Mouse (Mus musculus): Measurements from ENCODE around the gene Abcc9. TPM values are rescaled to one million over a fixed set of nuclear protein-coding genes. Genes with fewer than 3 reads are reported as not detected.

Abcc9 gene
- polyA plus RNA-seq, 1 experiment from 2014 or later: 2.9 TPM

DNA sequence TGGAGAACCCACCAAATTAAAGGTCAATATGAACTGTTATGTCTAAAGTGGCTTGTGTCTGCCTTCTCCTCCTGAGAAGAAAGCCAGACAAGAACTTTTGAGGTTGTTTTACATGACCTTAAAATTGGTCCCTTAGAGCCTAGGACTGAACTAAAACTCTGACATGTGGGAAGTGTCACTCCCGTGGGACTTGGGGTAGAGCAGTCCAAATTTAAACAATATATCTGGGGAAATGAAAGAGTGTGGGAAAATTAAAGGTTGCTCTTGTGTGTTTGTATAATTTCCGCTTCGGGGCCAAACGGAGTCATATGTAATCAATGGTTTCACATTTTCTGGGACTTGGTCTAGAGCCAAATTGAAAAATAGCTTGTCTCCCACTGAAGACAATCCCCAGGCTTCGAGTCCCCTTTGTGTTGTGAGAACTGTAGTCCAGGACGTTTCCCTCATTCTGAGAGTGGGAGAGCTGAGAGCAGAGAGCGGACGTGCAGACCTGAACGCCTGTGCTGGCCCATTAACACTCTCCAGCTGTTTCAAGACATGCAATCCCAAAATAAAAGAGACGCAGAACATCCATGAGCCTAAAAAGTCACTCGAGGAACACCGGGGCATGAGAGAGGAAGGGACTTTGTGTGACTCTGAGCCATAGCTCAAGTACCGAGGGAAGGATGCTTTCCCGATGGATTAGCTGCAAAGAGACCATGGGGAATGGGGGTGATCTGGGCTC is 30.6 kb upstream of the Abcc9 start:
- Histone ChIP-seq H3K9ac (replicated peaks) (no peak overlapping the region), H3K27ac (replicated peaks) (no peak overlapping the region), H3K4me1 (no peaks in the 10 kb centered on the region), H3K4me2 (replicated peaks) (no peak overlapping the region), H3K27me3 (no peaks in the 10 kb centered on the region), H3K9me3 (no peaks in the 10 kb centered on the region), H3K4me3 (no peak overlapping the region), H3K36me3 (no peaks in the 10 kb centered on the region)
- 63% methylated on average over 14 of the region's 14 CpGs for WGBS
- ATAC-seq (replicated peaks): no peak

DNA sequence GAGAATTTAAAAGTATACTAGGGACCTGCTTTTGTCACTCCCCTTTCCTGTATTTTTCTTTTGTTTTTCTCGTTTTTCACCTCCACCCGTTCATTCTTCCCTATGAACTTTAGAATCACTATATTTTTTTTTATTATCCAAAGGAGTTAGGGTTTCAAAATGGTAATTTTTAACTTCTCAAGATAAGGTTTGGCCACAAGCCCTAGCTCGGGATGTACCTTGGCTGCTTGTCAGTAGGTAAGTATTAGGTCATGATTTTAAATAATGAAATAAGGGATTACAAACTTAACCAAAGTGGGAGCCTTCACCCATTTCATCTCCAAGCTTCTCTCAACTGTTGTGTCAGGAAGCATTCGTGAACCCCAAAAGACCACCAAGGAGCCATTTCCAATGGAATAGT is 23.9 kb upstream of the Abcc9 start:
- H3K27ac ChIP-seq (replicated peaks): no peak overlapping the region
- H3K4me2 ChIP-seq (replicated peaks): no peak overlapping the region
- no peak overlapping the region for H3K4me3 ChIP-seq
- ATAC-seq (replicated peaks): no peak
- no peak overlapping the region for H3K9ac ChIP-seq (replicated peaks)
- no peaks in the 10 kb centered on the region for H3K4me1 ChIP-seq
- no peaks in the 10 kb centered on the region for H3K9me3 ChIP-seq
- WGBS: 84% methylated on average over 4 of the region's 4 CpGs
- no peaks in the 10 kb centered on the region for H3K27me3 ChIP-seq
- no peaks in the 10 kb centered on the region for H3K36me3 ChIP-seq

DNA sequence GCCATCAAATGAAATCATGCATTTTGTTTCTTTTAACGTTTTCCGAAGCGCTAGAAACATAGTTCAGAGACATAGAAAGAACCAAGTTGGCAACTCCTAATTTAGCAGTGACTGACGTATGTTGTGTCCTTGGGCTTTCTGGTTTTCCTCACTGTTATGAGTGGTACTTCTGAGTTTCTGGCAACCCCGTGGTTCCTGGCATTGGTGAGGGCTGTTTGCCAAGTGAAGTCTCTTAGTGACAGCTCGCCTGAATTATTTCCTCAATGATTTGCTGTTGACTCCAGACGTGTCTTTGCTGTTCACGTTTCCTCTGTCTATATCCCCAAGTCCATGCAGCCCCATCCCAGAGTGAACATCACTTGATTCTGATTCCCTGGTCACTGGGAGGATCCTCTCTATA is 19.6 kb upstream of the Abcc9 start:
- ATAC-seq (replicated peaks): no peak
- Histone ChIP-seq H3K36me3 (no peaks in the 10 kb centered on the region), H3K4me1 (no peaks in the 10 kb centered on the region), H3K4me3 (no peak overlapping the region), H3K4me2 (replicated peaks) (no peak overlapping the region), H3K27ac (replicated peaks) (no peak overlapping the region), H3K27me3 (no peaks in the 10 kb centered on the region), H3K9ac (replicated peaks) (no peak overlapping the region), H3K9me3 (no peaks in the 10 kb centered on the region)
- 81% methylated on average over 8 of the region's 8 CpGs for WGBS

DNA sequence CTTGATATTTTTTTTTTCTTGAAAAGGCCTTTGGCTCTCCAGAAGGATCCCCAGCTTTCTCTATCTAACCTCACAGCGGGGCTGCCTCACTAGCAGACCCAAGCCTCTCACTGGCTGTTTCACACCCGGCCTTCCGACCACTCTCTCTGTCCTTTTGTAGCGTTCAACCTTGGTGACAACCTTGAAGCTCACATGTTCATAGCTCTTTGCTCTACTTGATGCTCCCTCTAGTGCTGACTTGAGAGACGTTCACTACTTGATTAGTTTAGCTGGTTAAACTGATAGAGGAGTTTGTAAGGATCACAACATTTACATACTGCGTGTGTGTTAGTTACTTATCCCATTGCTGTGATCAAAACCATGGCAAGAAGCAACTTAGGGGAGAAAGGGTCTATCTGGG is 18.5 kb upstream of the Abcc9 start:
- WGBS: 71% methylated on average over 6 of the region's 6 CpGs
- Histone ChIP-seq H3K36me3 (no peaks in the 10 kb centered on the region), H3K4me2 (replicated peaks) (no peak overlapping the region), H3K27ac (replicated peaks) (no peak overlapping the region), H3K9ac (replicated peaks) (no peak overlapping the region), H3K9me3 (no peaks in the 10 kb centered on the region), H3K4me3 (no peak overlapping the region), H3K27me3 (no peaks in the 10 kb centered on the region), H3K4me1 (no peaks in the 10 kb centered on the region)
- no peak for ATAC-seq (replicated peaks)

DNA sequence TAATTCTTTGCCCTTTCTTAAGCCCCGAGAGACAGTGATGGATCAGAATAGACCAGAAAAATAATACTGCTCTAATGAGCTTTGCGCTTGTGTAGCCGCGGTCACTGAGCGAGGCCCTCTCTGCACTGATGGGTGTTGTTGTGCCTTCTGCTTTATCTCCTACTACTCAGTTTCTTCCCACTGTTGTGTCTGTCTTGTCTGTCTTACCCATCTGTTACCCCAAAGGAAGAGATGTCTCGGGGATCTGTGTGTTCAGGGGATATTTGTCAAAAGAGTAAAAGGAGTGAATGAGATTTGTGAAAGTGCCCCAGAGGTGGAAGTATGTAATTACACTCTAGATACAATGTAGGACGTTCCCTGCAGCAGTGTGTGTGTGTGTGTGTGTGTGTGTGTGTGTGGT is 16.1 kb upstream of the Abcc9 start:
- Histone ChIP-seq H3K4me3 (no peak overlapping the region), H3K4me1 (no peaks in the 10 kb centered on the region), H3K9me3 (no peaks in the 10 kb centered on the region), H3K9ac (replicated peaks) (no peak overlapping the region), H3K4me2 (replicated peaks) (no peak overlapping the region), H3K27ac (replicated peaks) (no peak overlapping the region), H3K36me3 (no peaks in the 10 kb centered on the region), H3K27me3 (no peaks in the 10 kb centered on the region)
- ATAC-seq (replicated peaks): peak; percentile 58; the same call in 1 of the 2 replicates
- 69% methylated on average over 7 of the region's 7 CpGs for whole genome bisulfite sequencing

DNA sequence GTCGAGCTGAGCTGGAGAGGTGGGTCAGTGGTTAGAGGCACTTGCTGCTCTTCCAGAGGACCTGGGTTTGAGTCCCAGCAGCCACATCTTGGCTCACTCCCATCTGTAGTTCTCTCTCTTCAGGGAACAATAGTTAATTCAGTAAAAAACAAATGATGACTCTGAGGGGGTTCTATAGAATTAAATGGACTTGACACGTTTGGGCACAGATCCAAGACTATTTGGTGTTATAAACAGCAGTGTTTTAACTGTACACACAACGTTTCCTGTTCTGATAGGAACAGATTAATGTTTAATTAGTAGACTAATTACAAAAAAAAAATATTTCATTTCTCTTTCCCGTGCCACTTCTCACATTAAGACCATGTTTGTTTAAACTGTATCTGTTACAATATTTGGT is 15.1 kb upstream of the Abcc9 start:
- no peak overlapping the region for H3K27ac ChIP-seq (replicated peaks)
- no peaks in the 10 kb centered on the region for H3K9me3 ChIP-seq
- H3K36me3 ChIP-seq: no peaks in the 10 kb centered on the region
- 54% methylated on average over 4 of the region's 4 CpGs for WGBS
- ATAC-seq (replicated peaks): no peak
- no peaks in the 10 kb centered on the region for H3K4me1 ChIP-seq
- H3K27me3 ChIP-seq: no peaks in the 10 kb centered on the region
- H3K9ac ChIP-seq (replicated peaks): no peak overlapping the region
- H3K4me2 ChIP-seq (replicated peaks): no peak overlapping the region
- no peak overlapping the region for H3K4me3 ChIP-seq

DNA sequence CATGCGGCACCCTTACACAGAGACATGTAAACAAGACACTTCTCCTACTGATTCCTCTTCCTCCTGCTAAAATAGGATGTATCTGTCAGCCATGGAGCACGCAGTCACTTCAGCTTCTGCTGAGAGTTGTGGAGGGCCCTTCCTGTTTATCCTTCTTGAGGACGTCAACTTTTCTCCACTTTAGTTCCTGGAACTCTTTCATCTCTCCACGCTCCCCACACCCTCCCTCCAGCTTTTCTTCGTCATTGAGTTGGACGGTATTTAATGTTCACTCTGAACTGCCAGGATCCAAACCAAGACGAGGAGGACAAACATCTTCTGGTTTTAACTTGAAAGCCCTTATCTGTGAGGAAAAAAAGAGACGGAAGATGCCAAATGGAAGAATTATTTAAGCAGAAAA is 12.9 kb upstream of the Abcc9 start:
- H3K27me3 ChIP-seq: no peaks in the 10 kb centered on the region
- no peak overlapping the region for H3K4me3 ChIP-seq
- no peak overlapping the region for H3K9ac ChIP-seq (replicated peaks)
- no peaks in the 10 kb centered on the region for H3K36me3 ChIP-seq
- no peaks in the 10 kb centered on the region for H3K9me3 ChIP-seq
- ATAC-seq (replicated peaks): no peak
- no peak overlapping the region for H3K4me2 ChIP-seq (replicated peaks)
- no peak overlapping the region for H3K27ac ChIP-seq (replicated peaks)
- 86% methylated on average over 8 of the region's 8 CpGs for WGBS
- H3K4me1 ChIP-seq: no peaks in the 10 kb centered on the region

DNA sequence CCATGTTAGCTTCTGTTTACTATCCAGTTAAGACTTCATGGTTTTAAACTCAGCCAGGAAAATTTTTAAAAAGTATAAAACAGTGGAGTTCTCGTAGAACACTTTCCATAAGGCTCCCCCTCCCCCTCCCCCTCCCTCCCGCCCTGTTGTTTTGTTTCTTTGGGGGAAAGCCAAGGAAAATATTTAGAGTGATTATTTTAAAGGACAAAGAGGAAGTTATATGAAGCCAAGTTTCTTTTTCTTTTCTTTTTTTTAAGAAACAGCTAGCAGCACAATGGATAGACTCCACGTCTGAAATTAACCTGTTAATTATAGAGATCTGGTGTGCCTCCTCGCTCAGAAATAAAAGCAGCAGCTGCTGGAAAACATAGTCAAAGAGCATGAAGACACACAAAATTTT is 9.0 kb upstream of the Abcc9 start:
- Histone ChIP-seq H3K4me2 (replicated peaks) (no peak overlapping the region), H3K4me1 (no peaks in the 10 kb centered on the region), H3K4me3 (no peak overlapping the region), H3K36me3 (no peaks in the 10 kb centered on the region), H3K9ac (replicated peaks) (no peak overlapping the region), H3K9me3 (no peaks in the 10 kb centered on the region), H3K27ac (replicated peaks) (no peak overlapping the region), H3K27me3 (no peaks in the 10 kb centered on the region)
- 25% methylated on average over 4 of the region's 4 CpGs for WGBS
- no peak for ATAC-seq (replicated peaks)

DNA sequence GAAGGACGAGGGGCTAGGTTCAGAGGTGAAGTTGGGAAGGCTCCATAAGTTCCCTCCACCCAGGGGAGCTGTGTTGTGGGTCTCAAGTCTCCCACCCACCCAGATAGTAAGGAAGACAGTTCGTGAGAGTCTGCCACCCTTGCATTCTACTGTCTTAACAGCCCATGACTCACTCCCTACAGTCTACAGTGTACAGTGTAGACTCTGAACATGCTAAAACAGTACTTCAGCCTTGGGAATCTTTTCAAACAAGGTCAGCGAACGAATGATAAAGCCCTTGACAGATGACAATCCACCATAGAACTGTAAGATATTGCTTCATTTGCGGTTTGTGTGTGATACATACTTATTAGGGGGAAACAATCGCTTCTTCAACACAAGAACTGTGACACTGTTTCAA is 8.6 kb upstream of the Abcc9 start:
- Histone ChIP-seq H3K27ac (replicated peaks) (no peak overlapping the region), H3K27me3 (no peaks in the 10 kb centered on the region), H3K4me2 (replicated peaks) (no peak overlapping the region), H3K9ac (replicated peaks) (no peak overlapping the region), H3K9me3 (no peaks in the 10 kb centered on the region), H3K36me3 (no peaks in the 10 kb centered on the region), H3K4me3 (no peak overlapping the region), H3K4me1 (no peaks in the 10 kb centered on the region)
- 87% methylated on average over 6 of the region's 6 CpGs for WGBS
- ATAC-seq (replicated peaks): no peak

DNA sequence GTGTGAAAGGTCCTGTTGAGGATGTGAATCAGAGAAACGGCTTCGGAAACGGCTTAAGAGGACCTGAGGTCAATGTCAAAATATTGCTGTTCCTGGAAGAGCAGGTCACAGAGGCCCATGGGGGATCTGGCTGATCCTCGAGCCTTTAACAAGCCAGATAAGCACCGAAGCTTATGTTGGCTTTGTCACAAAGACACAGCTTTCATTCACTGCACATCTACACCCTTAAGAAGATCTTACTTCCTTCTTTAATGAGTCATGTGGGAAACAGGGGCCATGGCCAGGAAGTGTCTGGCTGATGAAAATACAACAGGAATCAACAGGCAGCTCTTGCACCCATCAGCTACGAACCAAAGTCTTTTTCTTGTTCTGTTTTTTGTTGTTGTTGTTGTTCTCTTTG is 6.3 kb upstream of the Abcc9 start:
- Histone ChIP-seq H3K36me3 (no peaks in the 10 kb centered on the region), H3K27me3 (no peaks in the 10 kb centered on the region), H3K4me1 (no peaks in the 10 kb centered on the region), H3K4me3 (no peak overlapping the region), H3K27ac (replicated peaks) (no peak overlapping the region), H3K4me2 (replicated peaks) (no peak overlapping the region), H3K9ac (replicated peaks) (no peak overlapping the region), H3K9me3 (no peaks in the 10 kb centered on the region)
- 83% methylated on average over 6 of the region's 6 CpGs for WGBS
- no peak for ATAC-seq (replicated peaks)

DNA sequence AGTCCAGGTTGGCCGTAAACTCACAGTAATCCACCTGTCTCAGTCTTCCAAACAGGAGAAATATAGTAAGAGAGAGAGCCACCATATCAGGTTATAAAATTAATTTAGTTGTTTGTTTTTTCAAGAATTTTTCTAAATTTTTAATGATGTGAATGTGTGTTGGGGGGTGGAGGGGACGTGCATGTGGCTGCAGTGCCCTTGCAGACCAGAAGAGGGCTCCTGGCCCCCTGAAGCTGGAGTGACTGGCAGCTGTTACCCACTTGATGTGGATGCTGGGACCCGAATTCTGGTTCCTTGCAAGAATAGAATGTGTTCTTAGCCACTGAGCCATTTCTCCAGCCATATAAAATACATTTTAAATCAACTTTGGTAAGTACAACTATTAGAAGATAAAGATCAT is 4.6 kb upstream of the Abcc9 start:
- WGBS: 85% methylated on average over 3 of the region's 3 CpGs
- no peak overlapping the region for H3K9ac ChIP-seq (replicated peaks)
- H3K36me3 ChIP-seq: no peaks in the 10 kb centered on the region
- no peaks in the 10 kb centered on the region for H3K9me3 ChIP-seq
- H3K4me2 ChIP-seq (replicated peaks): no peak overlapping the region
- no peak overlapping the region for H3K4me3 ChIP-seq
- peaks cover 7% of the 10 kb centered on the region for H3K4me1 ChIP-seq
- H3K27ac ChIP-seq (replicated peaks): no peak overlapping the region
- ATAC-seq (replicated peaks): no peak
- no peaks in the 10 kb centered on the region for H3K27me3 ChIP-seq

DNA sequence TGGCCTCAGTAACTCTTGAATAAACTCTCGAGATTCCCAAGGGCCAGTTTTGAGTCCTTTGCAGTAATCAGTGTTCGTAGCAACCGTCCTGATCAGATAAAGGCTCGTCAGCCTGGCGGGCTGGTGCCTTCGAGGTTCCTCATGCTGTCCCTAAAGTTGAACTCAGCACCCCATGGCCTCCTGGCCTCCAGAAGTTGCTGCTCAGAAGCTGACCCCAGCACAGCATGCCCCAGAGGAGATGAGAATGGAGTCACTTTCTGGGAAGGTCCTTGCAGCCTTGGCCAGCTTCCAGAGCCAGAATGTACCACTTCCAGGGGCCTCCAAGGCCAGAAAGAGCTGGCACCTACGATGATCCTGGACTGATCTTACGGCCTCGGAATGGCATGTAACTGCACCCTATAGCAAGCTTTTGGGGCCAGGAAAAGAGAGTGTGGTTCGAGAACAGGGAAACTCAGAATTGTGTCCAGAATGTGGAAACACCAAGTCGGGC is 1.4 kb upstream of the Abcc9 start:
- H3K4me1 ChIP-seq: peaks cover 8% of the 10 kb centered on the region
- no peaks in the 10 kb centered on the region for H3K9me3 ChIP-seq
- no peak overlapping the region for H3K4me2 ChIP-seq (replicated peaks)
- no peaks in the 10 kb centered on the region for H3K27me3 ChIP-seq
- WGBS: 76% methylated on average over 11 of the region's 11 CpGs
- no peaks in the 10 kb centered on the region for H3K36me3 ChIP-seq
- no peak overlapping the region for H3K9ac ChIP-seq (replicated peaks)
- no peak overlapping the region for H3K27ac ChIP-seq (replicated peaks)
- ATAC-seq (replicated peaks): no peak
- no peak overlapping the region for H3K4me3 ChIP-seq

DNA sequence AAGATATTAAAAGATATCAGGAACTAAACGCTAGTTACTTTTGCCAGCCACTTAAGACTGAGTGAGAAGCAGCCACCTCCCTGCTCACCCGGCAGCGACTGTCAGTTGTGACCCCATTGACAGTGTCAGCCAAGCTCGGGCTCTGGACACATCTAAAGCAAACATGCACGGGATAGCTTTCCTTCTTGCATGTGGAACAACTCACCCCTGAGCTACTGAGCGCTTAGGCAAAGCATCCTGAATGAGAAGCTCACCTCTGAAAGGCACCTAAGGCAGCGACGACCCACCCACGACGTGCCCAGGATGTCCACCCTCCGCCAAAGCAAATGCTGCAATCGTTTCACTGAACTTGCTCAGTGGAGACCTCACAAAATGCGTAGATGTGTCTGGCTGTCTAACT is 954 bp downstream of the Abcc9 start:
- WGBS: 75% methylated on average over 13 of the region's 13 CpGs
- no peaks in the 10 kb centered on the region for H3K27me3 ChIP-seq
- ATAC-seq (replicated peaks): no peak
- H3K4me1 ChIP-seq: peaks cover 8% of the 10 kb centered on the region
- no peak overlapping the region for H3K27ac ChIP-seq (replicated peaks)
- H3K9ac ChIP-seq (replicated peaks): no peak overlapping the region
- H3K36me3 ChIP-seq: no peaks in the 10 kb centered on the region
- H3K4me3 ChIP-seq: no peak overlapping the region
- no peak overlapping the region for H3K4me2 ChIP-seq (replicated peaks)
- no peaks in the 10 kb centered on the region for H3K9me3 ChIP-seq

Data from forebrain, embryonic 15.5 days (tissue).